Mouse (Mus musculus) MEL (cell line): ENCODE results near the gene BC003965. TPM values are rescaled to one million over a fixed set of nuclear protein-coding genes. Genes with fewer than 3 reads are reported as not detected.
A peak's percentile ranks its signal among the peaks of the same experiment; 100 is the strongest.

ENCODE experiments used
- DNase-seq: peaks from one replicate; pipeline ENCODE4 v3.0.0; 2011; ENCODE audit warnings: low read depth, low spot score
- H3K27ac ChIP-seq: 2 replicates; pipeline ENCODE4 v1.5.1; 2012; ENCODE audit warnings: low read depth, mild to moderate bottlenecking, control low read depth, low read length, moderate library complexity; ENCODE audit not compliant: control insufficient read depth
- H3K27me3 ChIP-seq, 2 experiments: fragments of 150-350 bp in 1 of 2; sonication (generic) in 1 of 2; 2 replicates each; pipeline ENCODE4 v1.6.1; 2012; ENCODE audit warnings: low read length in 2 of 2, mild to moderate bottlenecking in 2 of 2, improper control_type of control experiment in 1 of 2, moderate library complexity in 1 of 2; ENCODE audit not compliant: insufficient read depth in 2 of 2, control insufficient read depth in 1 of 2
- H3K36me3 ChIP-seq, 2 experiments: 2 replicates each; pipeline ENCODE4 v1.6.1; 2012 to 2014; ENCODE audit warnings: low read length in 2 of 2, improper control_type of control experiment in 1 of 2, inconsistent platforms in 1 of 2, mild to moderate bottlenecking in 1 of 2; ENCODE audit not compliant: insufficient read depth in 2 of 2, control insufficient read depth in 1 of 2
- H3K4me1 ChIP-seq, 2 experiments: fragments of 150-350 bp in 1 of 2; sonication (generic) in 1 of 2; 2 replicates each; pipeline ENCODE4 v1.6.1; 2012; ENCODE audit warnings: low read length in 2 of 2, improper control_type of control experiment in 1 of 2, mild to moderate bottlenecking in 1 of 2; ENCODE audit not compliant: insufficient read depth in 2 of 2, control insufficient read depth in 1 of 2
- H3K4me3 ChIP-seq, 2 experiments: fragments of 150-350 bp in 1 of 2; sonication (generic) in 1 of 2; 2 replicates each; pipeline ENCODE4 v1.5.1; 2012; ENCODE audit warnings: low read depth in 2 of 2, low read length in 2 of 2, mild to moderate bottlenecking in 2 of 2, moderate library complexity in 2 of 2, control low read depth in 1 of 2, improper control_type of control experiment in 1 of 2; ENCODE audit not compliant: control insufficient read depth in 1 of 2, insufficient read depth in 1 of 2
- H3K79me2 ChIP-seq: 2 replicates; pipeline ENCODE4 v1.6.1; 2012; ENCODE audit warnings: mild to moderate bottlenecking, low read length, moderate library complexity; ENCODE audit not compliant: control insufficient read depth, poor library complexity, insufficient read depth
- H3K9ac ChIP-seq: 2 replicates; pipeline ENCODE4 v1.6.1; 2012; ENCODE audit warnings: low read depth, mild to moderate bottlenecking, control low read depth, low read length, moderate library complexity; ENCODE audit not compliant: control insufficient read depth, poor library complexity, severe bottlenecking
- H3K9me3 ChIP-seq: fragments of 150-350 bp; sonication (generic); replicated peaks from 2 replicates; pipeline ENCODE4 v1.6.1; 2012; ENCODE audit warnings: mild to moderate bottlenecking, low read length, improper control_type of control experiment, moderate library complexity; ENCODE audit not compliant: insufficient read depth
- BHLHE40 ChIP-seq: IDR thresholded peaks from 2 replicates; pipeline ENCODE4 v1.6.1; 2012; ENCODE audit warnings: low read depth, mild to moderate bottlenecking, inconsistent platforms, low read length, improper control_type of control experiment, borderline replicate concordance
- CHD2 ChIP-seq: IDR thresholded peaks from 2 replicates; pipeline ENCODE4 v1.6.1; 2011; ENCODE audit warnings: low read length, improper control_type of control experiment
- ELF1 ChIP-seq: IDR thresholded peaks from 2 replicates; pipeline ENCODE4 v1.6.1; 2014; ENCODE audit warnings: low read depth, mild to moderate bottlenecking, inconsistent platforms, low read length, improper control_type of control experiment, moderate library complexity
- EP300 ChIP-seq, 2 experiments: IDR thresholded peaks; 2 replicates each; pipeline ENCODE4 v1.6.1; 2011; ENCODE audit warnings: improper control_type of control experiment in 2 of 2, low read length in 2 of 2, low read depth in 1 of 2, mild to moderate bottlenecking in 1 of 2
- ETS1 ChIP-seq: IDR thresholded peaks from 2 replicates; pipeline ENCODE4 v1.6.1; 2012; ENCODE audit warnings: low read depth, mild to moderate bottlenecking, inconsistent platforms, low read length, improper control_type of control experiment, moderate library complexity
- GATA1 ChIP-seq: IDR thresholded peaks from 2 replicates; pipeline ENCODE4 v1.6.1; 2011; ENCODE audit warnings: low read depth, low read length, improper control_type of control experiment
- MAFK ChIP-seq: IDR thresholded peaks from 2 replicates; pipeline ENCODE4 v1.6.1; 2011; ENCODE audit warnings: low read depth, mild to moderate bottlenecking, low read length, improper control_type of control experiment, borderline replicate concordance
- MAX ChIP-seq: IDR thresholded peaks from 2 replicates; pipeline ENCODE4 v1.6.1; 2011; ENCODE audit warnings: low read length, improper control_type of control experiment
- MAZ ChIP-seq: IDR thresholded peaks from 2 replicates; pipeline ENCODE4 v1.6.1; 2012; ENCODE audit warnings: low read depth, mild to moderate bottlenecking, inconsistent platforms, low read length, improper control_type of control experiment
- MEF2A ChIP-seq: IDR thresholded peaks from 2 replicates; pipeline ENCODE4 v1.6.1; 2014; ENCODE audit warnings: low read depth, mild to moderate bottlenecking, inconsistent platforms, low read length, improper control_type of control experiment; ENCODE audit not compliant: poor library complexity, insufficient replicate concordance, severe bottlenecking; ENCODE audit errors: extremely low read depth
- MYC ChIP-seq: IDR thresholded peaks from 2 replicates; pipeline ENCODE4 v1.6.1; 2011; ENCODE audit warnings: low read depth, mild to moderate bottlenecking, low read length, improper control_type of control experiment, moderate library complexity
- POLR2A ChIP-seq, 2 experiments: IDR thresholded peaks; 2 replicates each; pipeline ENCODE4 v1.6.1; 2011 to 2012; ENCODE audit warnings: low read length in 2 of 2, mild to moderate bottlenecking in 2 of 2, control low read depth in 1 of 2, improper control_type of control experiment in 1 of 2, low read depth in 1 of 2, moderate library complexity in 1 of 2; ENCODE audit not compliant: control insufficient read depth in 1 of 2, insufficient read depth in 1 of 2, poor library complexity in 1 of 2
- SMC3 ChIP-seq: IDR thresholded peaks from 2 replicates; pipeline ENCODE4 v1.6.1; 2011; ENCODE audit warnings: low read depth, low read length, improper control_type of control experiment
- UBTF ChIP-seq: IDR thresholded peaks from 2 replicates; pipeline ENCODE4 v1.6.1; 2012; ENCODE audit warnings: low read depth, mild to moderate bottlenecking, inconsistent platforms, low read length, improper control_type of control experiment, moderate library complexity, borderline replicate concordance; ENCODE audit not compliant: insufficient read depth
- ZC3H11A ChIP-seq: IDR thresholded peaks from 2 replicates; pipeline ENCODE4 v1.6.1; 2012; ENCODE audit warnings: low read depth, mild to moderate bottlenecking, inconsistent platforms, low read length, improper control_type of control experiment
- ZKSCAN1 ChIP-seq: IDR thresholded peaks from 2 replicates; pipeline ENCODE4 v1.6.1; 2012; ENCODE audit warnings: low read depth, mild to moderate bottlenecking, inconsistent platforms, low read length, improper control_type of control experiment, moderate library complexity
- ZNF384 ChIP-seq: IDR thresholded peaks from 2 replicates; pipeline ENCODE4 v1.6.1; 2012; ENCODE audit warnings: low read depth, mild to moderate bottlenecking, inconsistent platforms, low read length, improper control_type of control experiment
- polyA plus RNA-seq, 2 experiments: library from polyadenylated mRNA; stranded (reverse) in 1 of 2; unstranded in 1 of 2; fragments of >175 nt in 1 of 2; fragments of >200 nt in 1 of 2; gene quantifications; 2 replicates each; pipeline versions ENCODE4 v1.2.1 to v1.2.4; 2012; ENCODE audit warnings: low replicate concordance in 2 of 2, low read depth in 1 of 2; ENCODE audit not compliant: insufficient read length in 2 of 2, insufficient read depth in 1 of 2, missing spikeins in 1 of 2
- total RNA-seq: library from RNA; depleted of rRNA; stranded (reverse); fragments of 300-350 nt; gene quantifications from 2 replicates; pipeline ENCODE4 v1.2.3, GENCODE M21; 2012

Gene BC003965
- total and polyA plus RNA-seq, 3 experiments = 22.0 to 29.2 TPM; not detected in 1

GRCm38 (mm10) chr17:25211705-25212104 lies 27.4 kb downstream of the BC003965 start:
- H3K36me3 ChIP-seq = peaks cover 0 to 6% of the 10 kb centered on the region in 2 experiments; a peak in 1 of 4 replicates
- H3K27ac ChIP-seq = no peak overlapping the region
- H3K4me3 ChIP-seq = no peak overlapping the region
- no peaks in the 10 kb centered on the region for H3K9me3 ChIP-seq
- DNase-seq = no peak
- H3K79me2 ChIP-seq = no peaks in the 10 kb centered on the region
- TF ChIP-seq GATA1 (no peak), ZKSCAN1 (no peak), MEF2A (no peak), ETS1 (no peak), MAFK (no peak), SMC3 (no peak), CHD2 (no peak), POLR2A (IDR thresholded peaks at IDR 0.05; ENCODE audit: control insufficient read depth in 1 of 2, insufficient read depth in 1 of 2, low read depth in 1 of 2, low read length in 2 of 2, poor library complexity in 1 of 2) (no peak)
- H3K9ac ChIP-seq = no peak overlapping the region
- H3K27me3 ChIP-seq = no peaks in the 10 kb centered on the region
- H3K4me1 ChIP-seq = no peaks in the 10 kb centered on the region

GRCm38 (mm10) chr17:25215431-25215830 lies 31.1 kb downstream of the BC003965 start:
- H3K9ac ChIP-seq = no peak overlapping the region
- no peaks in the 10 kb centered on the region for H3K79me2 ChIP-seq
- peaks cover 0 to 2% of the 10 kb centered on the region in 2 experiments; a peak in 1 of 4 replicates for H3K4me1 ChIP-seq
- peaks cover 0 to 1% of the 10 kb centered on the region in 2 experiments; a peak in 1 of 4 replicates for H3K36me3 ChIP-seq
- H3K4me3 ChIP-seq = no peak overlapping the region
- H3K27me3 ChIP-seq = no peaks in the 10 kb centered on the region
- no peaks in the 10 kb centered on the region for H3K9me3 ChIP-seq
- no peak overlapping the region for H3K27ac ChIP-seq
- TF ChIP-seq ELF1 = no peak
- TF ChIP-seq ZNF384 = no peak
- no peak for TF ChIP-seq MAX
- no peak for TF ChIP-seq EP300 (IDR thresholded peaks at IDR 0.05; ENCODE audit: low read depth in 1 of 2, low read length in 2 of 2)
- TF ChIP-seq BHLHE40 = no peak
- no peak for TF ChIP-seq MYC
- no peak for TF ChIP-seq UBTF
- TF ChIP-seq ZC3H11A = no peak
- TF ChIP-seq MAZ = no peak
- peak; percentile 27 for DNase-seq
